Mouse (Mus musculus) MEL-GATA-1-ER (cell line): ENCODE results near the gene Prodh2.

Source experiments
- DNase-seq: peaks from one replicate; pipeline ENCODE4 v3.0.0-alpha.2; 2012; ENCODE audit warnings: low read depth; ENCODE audit errors: extremely low read depth

The Prodh2 gene

DNA sequence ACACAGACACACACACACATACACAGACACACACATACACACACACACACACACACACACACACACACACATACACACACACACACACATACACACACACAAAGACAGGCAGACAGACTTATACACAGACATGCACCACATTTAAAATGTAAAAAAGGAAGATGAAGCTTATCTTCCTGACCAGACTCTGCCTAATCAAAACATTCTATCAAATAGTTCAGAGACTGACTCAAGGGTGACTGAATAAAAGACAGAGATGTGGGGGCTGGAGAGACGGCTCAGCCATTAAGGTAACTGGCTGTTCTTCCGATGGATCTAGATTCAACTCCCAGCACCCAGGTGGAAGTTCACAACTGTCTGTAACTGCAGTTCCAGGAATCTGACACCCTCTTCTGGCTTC lies 50.9 kb downstream of the Prodh2 start:
- DNase-seq: peak; percentile 79

DNA sequence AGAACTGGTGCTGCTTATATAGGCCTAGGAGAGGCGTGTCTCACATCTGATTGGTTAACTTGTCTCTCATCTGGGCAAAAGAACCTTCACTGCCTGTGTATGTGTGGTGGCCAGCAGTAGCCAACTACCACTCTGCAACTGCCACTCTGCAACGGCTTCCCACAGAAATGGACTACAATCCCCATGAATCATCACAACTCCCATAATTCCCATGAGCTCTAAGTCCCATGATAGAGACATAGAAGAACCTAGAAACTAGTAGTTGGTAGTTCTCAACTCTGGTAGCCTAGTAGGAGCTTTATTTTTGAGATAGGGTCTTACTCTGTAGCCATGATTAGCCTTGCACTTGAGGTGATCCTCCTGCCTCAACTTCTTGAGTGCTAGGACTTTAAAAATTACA lies 56.5 kb downstream of the Prodh2 start:
- DNase-seq: no peak

DNA sequence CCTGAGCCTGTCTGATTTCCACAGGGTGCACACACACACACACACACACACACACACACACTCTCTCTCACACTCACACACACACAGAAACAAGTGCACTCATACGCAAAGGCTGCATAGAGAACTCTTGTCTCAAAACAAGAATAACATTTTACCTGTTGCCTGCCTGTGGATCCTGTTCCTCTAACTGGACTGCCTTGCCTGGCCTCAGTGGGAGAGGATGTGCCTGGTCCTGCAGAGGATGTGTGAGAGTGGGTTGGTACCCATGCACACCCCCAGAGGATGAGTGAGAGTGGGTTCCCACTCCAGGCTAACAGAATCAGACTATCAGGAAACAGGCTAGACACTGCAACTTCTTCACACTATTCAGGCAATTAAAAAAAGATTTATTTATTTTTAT lies 57.2 kb downstream of the Prodh2 start:
- DNase-seq: no peak

DNA sequence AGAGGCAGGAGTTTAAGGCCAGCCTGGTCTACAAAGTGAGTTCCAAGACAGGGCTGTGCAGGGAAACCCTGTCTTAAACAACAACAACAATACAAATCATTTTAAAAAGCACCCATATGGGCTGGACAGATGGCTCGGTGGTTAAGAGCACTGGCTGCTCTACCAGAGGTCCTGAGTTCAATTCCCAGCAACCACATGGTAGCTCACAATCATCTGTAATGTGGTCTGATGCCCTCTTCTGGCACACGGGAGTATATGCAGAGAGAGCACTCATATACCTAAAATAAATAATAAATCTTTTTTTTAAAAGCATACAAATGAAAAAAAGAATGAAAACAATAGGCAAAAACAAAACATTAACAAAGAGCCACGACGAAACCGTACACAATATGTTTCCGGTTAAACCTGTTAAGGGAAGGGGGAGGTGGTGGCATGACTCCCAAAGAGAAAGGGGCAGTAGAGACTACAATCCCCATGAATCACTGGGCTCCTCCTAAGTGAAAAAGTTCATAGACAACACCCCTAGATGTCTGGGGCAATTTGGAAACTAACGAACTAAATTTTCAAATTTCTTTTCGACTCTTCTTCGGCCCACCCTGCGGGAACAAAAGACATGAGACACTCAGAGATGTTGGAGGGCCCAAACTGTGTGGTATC lies 58.2 kb downstream of the Prodh2 start:
- DNase-seq: peak; percentile 68

DNA sequence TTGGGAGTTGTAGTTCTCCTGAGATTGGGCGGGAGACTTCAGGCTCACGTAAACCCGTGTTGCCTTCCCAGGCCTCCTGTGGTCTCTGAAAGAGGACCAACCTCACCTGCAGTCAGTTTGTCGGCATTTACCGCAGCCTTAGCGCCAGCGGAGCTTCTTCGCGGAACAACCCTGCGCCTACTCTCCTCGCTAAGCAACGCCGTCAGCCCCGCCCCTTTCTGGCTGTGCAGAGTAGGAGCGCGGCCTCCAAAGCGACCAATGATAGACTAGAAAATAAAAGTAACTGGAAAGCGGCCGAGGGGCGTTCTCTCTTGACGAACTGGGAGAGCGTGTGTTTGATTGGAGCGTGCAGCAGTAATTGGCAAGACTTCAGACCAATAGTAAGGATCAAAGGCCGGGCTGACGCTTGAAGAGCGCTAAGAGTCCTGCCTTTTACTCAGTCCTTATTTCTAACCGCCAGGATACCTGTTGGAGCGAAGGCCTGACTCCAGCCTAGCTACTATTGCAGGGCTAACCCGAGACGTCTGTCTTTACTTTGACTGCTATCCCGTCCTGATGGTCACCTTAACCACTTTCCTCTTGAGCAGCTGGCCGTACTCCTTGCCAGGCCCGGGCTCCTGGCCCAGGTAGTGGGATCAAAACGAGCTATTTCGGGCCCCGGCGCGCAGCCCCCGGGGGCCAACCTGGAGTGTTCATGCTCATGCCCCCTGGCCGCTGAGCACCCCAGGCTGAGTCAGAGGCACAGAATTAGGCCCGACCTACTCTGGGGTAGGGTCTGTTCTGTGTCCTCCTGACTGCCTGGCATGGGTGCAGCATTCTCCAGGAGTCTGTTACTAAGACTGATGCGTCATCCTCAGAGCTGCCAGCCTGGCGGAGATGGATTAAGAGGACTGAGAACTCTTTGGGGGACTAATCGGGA lies 58.9 kb downstream of the Prodh2 start, which contains the start of the genes Hspb6 and Proser3:
Gene Hspb6 (plus strand): TSS at position 77 of the 919 bp plus-strand sequence.
Gene Proser3 (minus strand): TSS at position 198 of the 919 bp plus-strand sequence.
- DNase-seq: peak; percentile 99

DNA sequence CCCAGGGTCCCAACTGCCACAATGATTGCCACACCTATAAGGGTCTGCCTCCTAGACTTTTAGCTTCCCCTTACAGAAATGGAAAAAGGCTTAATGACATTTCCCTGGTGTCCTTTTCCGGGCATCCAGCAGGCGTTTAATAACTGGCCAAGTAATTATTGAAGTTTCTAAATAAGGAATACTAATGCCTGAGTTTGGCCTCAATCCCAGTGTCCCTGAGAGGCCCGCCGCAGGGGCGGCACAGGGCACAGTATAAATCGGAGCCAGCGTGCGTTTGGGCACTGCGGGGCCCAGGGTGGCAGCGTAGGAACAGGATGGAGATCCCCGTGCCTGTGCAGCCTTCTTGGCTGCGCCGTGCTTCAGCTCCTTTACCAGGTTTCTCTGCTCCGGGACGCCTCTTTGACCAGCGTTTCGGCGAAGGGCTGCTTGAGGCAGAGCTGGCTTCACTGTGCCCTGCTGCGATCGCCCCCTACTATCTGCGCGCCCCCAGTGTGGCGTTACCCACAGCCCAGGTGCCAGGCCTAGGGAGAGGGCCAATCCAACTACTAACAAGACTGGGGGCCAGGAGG lies 59.7 kb downstream of the Prodh2 start:
- no peak for DNase-seq

DNA sequence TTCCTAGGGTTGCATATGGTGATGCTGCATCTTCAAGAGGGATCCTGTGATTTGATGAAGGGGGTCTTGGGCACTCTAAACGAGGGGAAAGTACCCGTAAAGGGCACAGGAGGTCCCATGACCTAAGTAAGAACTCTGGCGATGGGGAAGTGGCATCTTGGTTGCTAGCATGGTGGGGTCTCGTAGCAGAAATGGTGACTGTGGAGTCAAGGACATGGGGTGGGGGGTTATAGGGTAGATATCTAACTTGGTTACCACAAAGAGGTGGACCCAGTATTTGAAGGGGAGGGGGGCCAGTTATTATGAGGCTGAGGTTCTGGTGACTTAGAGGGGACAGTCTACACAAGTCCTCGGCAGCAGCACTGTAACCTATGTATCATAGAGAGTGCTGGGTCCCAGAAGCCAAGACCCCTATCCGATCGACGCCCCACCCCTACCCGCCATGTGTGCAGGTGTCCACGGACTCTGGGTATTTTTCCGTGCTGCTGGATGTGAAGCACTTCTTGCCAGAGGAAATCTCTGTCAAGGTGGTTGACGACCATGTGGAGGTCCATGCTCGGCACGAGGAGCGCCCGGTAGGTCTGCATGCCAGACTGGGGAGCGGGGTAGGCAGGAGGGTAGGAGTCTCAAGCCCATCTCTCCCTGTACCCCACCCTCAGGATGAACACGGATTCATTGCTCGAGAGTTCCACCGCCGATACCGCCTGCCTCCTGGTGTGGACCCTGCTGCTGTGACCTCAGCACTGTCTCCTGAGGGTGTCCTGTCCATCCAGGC lies 60.6 kb downstream of the Prodh2 start:
- DNase-seq: no peak

DNA sequence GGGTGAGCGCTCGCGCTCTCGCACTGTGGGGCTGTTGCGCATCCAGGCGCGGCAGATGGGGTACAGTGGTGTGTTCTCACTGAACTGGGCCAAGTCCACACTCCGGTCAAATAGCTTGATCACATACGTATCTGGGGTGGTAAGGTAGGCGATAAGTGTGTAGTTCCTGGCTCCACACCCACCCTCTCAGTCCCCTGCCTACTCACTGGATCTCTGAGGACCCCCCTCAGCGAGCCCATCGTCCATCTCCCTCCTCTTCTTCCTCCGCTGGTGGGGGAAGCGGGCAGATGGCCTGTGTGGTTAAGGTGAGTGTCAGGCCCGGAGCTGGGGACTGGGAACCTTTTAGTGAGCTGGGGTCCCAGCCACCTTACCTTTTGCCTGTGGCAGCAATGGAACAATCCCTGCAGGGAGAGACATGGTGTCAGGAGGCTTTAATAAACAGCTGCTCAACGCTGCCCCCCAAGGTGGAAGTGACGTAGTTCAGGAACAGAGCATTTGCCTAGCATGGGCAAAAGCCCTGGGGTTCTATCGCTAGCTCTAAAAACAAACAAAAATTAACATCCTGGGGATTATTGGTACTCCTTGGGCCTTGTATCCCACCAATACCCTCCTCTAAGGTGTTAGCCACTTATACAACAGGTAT lies 63.6 kb downstream of the Prodh2 start:
- DNase-seq: no peak

DNA sequence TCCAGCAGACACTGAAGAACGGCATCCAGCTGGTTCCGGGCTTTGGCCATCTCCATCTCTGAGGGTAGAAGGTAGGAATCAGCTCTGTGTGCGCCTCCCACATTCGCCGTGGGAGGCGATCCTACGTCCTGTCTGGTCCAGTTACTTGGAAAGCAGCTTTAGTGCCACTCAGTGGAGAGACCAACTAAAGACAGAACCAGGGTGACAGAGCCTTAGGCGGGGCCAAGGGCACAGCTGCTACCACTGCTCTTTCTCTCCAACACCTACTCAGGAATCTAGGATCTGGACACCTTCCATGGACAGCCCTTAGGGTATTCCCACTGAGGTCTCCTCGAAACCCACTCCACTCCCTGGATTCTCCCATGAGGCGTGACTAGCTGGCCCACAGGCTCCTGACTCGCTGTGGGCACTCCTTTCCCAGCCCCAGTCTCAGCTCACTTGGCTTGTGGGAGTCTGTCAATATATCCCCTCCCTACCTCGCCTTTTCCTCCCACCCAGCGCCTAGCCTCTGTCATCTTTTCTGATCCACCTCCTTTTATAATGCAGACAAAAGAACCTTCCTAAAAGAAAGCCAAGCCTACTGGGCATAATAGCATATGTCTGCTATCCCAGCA lies 64.6 kb downstream of the Prodh2 start:
- DNase-seq: no peak

DNA sequence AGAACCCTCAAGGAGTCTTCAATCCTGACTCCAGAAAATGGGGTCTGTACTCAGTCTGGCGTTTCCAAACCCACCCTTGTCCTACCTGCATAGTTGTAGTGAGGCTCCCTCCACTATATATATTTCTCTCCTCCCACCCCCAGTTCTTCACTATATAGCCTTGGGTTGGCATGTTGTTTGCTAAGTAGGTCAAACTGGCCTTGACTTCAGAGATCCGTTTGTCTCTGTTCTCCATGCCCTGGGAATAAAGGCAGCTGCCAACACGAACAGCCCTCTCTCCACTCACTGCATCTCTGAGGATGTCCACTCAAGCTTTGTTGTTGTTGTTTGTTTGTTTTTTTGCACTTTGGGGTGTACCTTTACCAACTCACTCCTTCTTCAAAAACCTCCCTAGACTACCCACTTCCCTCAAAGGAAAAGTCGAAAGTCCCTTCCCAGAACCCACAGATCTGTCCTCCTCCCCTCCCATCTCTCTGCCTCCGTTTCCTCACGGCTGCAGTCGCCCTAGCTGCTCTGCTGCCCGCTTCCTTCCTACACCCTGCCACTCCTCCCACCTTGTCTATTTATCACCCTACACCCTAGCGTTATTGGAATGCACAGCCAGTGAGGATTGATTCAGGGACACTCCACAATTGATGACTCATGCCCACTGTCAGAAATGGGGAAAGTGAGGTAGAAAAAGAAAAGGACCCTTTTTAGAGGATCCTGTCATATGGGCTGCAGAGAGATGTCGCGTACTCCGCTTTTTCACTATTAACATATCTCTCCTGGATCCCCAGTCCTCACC lies 65.4 kb downstream of the Prodh2 start:
- no peak for DNase-seq

DNA sequence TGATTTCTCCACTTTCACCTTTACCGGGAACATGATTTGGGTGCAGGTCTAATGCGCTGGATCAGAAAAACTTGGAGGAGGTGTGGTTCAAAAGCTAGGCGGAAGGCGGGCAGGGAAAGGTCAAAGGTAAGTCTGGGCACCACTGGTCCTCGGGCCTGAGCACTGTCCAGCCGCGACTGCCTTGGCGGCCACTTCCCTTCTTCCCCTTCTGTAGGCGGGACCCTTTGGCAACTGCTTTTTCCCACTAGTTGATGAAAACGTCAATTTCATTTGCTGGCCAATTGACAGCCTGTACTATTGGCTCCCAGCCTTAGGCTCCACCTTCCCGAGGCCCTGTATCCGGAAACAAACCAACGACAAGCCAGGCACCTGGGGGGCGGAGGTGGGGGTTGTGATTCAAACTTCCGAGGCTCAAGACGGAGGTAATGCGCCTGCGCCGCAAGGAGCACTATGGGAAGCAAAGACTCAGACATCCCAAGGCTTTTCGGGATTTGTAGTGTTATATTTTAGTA lies 66.1 kb downstream of the Prodh2 start, which contains the start of gene Lin37:
Gene Lin37 (minus strand): TSS at position 396 of the 512 bp plus-strand sequence.
- DNase-seq: peak; percentile 96

DNA sequence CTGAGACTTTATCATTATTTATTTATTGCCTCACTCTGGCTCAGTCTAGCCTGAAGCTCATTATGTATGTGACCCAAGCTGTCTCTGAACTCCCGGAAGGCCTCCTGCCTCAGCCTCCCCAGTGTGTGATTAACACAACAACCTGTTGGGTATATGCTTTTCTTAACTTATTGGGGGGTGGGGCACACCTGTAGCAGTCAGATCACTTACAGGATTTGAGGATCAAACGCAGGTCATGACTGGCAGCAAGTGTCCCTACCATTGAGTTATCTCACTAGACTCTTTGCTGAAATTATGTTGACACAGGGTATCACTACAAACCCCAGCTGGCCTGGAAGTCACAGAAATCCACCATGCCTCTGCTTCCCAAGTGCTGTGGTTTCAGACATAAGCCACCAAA lies 66.9 kb downstream of the Prodh2 start:
- no peak for DNase-seq

DNA sequence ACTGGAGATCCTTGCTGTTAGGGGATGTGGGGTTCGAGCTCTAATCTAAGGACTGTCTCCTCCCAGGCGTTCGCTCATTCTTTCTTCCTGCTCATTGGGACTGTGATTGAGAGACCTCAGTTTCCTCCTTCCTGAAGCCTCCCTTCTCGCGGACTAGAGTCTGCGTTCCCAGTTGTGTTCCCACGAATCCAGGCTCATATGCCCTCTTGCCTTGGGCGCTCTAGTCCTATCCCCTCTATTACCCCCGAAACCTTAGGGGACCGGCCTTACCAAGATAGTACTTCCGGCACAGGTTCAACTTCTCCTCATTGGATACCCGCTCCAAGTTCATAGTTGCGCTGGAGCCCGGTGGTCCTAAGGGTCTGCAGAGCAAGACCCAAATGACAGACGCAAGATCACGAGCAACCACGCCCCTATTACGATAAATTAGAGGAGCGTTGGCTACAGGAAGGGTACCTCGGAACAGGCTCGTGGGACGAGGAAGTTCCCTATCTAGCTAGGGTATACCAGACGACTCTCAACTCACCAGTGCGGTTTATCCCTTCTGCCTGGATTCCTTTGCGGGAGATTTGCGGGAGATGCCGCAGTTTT lies 69.2 kb downstream of the Prodh2 start:
- peak; percentile 59 for DNase-seq
